Mouse (Mus musculus) left cerebral cortex, postnatal 25 days (tissue): ENCODE data around the gene Dusp2. TPM values are rescaled to one million over a fixed set of nuclear protein-coding genes. Genes with fewer than 3 reads are reported as not detected.

Experiments used
- total RNA-seq, 2 experiments: library from RNA; stranded (reverse); gene quantifications; 2 replicates each; pipeline ENCODE4 v1.2.3; 2021

The Dusp2 gene
- total RNA-seq, 2 experiments from 2014 or later, result 2.3 to 2.8 TPM

Other genes starting within 250 kb of the Dusp2 start
- gene Ncaph, start 202.2 kb upstream of the Dusp2 start, total RNA-seq, result 1 to 10 TPM; 1.8 to 2.8 TPM
- 1 to 10 TPM; 2.9 TPM for gene Itpripl1, start 192.7 kb upstream of the Dusp2 start, total RNA-seq
- under 1 TPM; 0.53 to 0.87 TPM for gene 1810024B03Rik, start 127.9 kb upstream of the Dusp2 start, total RNA-seq
- gene Snrnp200, start 127.8 kb upstream of the Dusp2 start, total RNA-seq, result 10 to 100 TPM; 76.7 to 78.3 TPM
- 10 to 100 TPM; 78.5 to 90.5 TPM for gene Ciao1, start 88.3 kb upstream of the Dusp2 start, total RNA-seq
- gene Tmem127, start 88.3 kb upstream of the Dusp2 start, total RNA-seq, result 10 to 100 TPM; 83.9 to 85.8 TPM
- gene Stard7, start 65.9 kb upstream of the Dusp2 start, total RNA-seq, result 100 to 1,000 TPM; 108 to 119 TPM
- gene Astl, start 2.5 kb downstream of the Dusp2 start, total RNA-seq, result not detected
- 1 to 10 TPM in 1 of 2 experiments, under 1 TPM in 1; 0.39 to 1.1 TPM for gene Adra2b, start 27.0 kb downstream of the Dusp2 start, total RNA-seq
- gene Gpat2, start 89.0 kb downstream of the Dusp2 start, total RNA-seq, result under 1 TPM in 1 of 2 experiments, not detected in 1; 0.48 TPM
- 10 to 100 TPM; 18.1 TPM for gene Fahd2a, start 108.4 kb downstream of the Dusp2 start, total RNA-seq
- 100 to 1,000 TPM; 120 to 123 TPM for gene Kcnip3, start 185.9 kb downstream of the Dusp2 start, total RNA-seq
- gene Prom2, start 205.3 kb downstream of the Dusp2 start, total RNA-seq, result under 1 TPM; 0.18 to 0.21 TPM